Mouse (Mus musculus) CD4-positive, CD25-positive, alpha-beta regulatory T cell, adult 2 months (primary cell): ENCODE data around the gene Gls2.
A peak's percentile ranks its signal among the peaks of the same experiment; 100 is the strongest.
"Not testable (repeated sequence)": the region's sequence is repeated elsewhere in the genome, so short reads cannot be mapped to it uniquely, and the experiment has no call there.

Source experiments
- DNase-seq: peaks from one replicate; pipeline ENCODE4 v3.0.0-alpha.2; 2012; ENCODE audit warnings: low read depth, low spot score

Gene Gls2

DNA sequence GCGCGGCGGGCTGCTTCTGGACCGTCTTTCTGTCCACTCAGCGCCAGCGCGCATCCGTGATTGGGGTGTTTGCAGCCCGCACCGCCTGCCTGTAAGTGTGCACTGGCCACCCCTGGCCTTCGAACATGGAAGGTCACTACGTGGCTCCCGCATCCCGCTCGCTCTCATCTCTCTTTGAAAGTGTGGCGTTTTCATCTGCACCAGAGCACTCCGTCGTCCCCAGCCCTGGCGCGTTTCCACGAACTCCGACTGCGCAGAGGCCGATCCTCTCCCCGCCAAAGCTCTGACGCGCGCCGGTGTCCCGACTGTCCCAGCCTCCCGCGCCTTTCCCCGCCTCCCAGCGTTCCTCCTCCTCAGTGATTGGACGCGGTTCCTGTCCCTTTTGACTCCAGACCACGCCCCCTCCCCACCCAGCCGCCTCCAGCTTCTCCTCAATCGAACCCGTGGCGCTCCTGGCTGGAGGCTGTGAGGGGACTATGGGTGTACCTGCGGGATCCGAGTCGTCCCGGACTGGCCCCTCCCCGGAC lies at the start of gene Gls2:
Gene Gls2, plus strand, starts transcription at position 434 of the 527 bp plus-strand sequence.
- peak; percentile 90 for DNase-seq

DNA sequence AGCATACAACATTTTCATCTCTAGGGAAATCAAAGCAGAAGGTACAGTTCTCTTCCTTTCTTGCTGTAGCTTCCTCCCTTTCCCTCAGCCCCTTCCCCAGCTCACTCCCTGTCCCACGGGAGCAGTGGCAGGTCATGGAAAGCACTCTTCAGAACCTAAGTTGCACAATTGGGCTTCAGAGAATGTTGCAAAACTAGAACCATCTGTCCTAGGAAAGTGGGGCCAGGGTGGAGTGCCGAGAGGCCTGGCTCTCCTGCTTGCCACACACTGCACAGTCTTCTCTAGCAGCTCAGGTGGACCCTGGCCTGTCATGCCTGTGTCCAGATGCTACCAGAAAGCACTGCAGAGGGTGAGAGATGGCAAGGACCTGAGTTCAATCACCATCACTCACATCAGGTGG lies 49.3 kb upstream of the Gls2 start:
- DNase-seq = no peak

DNA sequence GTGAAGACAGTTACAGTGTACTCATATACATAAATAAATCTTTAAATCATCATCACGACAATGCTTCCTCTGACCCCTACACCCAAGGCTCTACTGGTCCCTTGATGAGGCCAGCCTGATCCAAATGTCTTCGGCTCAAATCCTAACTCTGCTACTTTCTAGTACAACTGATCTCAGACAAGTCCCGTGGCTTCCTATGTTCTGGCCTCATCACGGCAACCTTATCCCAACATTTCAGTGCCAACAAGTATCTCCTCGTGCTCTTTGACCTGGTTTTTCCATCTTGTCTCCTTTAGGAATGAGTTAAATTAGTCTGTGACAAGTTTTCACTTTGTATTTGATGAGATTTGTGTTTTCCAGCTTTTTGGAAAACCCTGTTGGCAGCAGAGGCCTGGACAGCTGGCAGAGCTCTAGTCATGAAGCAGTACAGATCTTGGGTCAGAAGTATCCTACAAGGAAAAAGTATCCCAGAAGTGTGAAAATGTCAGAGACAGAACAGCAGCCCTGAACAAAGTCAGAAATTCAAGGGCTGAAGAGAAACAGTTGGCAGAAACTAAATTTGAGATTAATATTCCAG lies 45.4 kb upstream of the Gls2 start:
- DNase-seq = no peak

DNA sequence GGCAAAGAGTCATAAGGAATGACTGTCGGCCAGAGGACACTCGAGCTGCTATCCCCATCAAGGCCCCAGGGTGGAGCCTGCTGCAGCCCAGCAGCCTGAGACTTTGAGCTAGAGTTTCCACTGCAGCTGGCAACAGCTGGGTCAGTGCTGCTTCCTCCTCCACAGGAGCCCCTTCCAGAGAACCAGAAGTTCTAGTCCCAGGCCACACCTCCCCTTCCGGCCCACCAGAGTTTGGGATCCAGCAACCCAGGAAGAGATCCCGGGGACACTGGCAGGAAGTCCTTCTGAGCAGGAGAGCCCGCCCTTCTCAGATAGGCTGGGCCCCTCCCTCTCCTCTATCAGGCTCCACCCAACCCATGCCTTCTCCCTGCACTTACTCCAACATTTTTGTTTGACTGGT lies 44.7 kb upstream of the Gls2 start:
- DNase-seq = peak; percentile 48

DNA sequence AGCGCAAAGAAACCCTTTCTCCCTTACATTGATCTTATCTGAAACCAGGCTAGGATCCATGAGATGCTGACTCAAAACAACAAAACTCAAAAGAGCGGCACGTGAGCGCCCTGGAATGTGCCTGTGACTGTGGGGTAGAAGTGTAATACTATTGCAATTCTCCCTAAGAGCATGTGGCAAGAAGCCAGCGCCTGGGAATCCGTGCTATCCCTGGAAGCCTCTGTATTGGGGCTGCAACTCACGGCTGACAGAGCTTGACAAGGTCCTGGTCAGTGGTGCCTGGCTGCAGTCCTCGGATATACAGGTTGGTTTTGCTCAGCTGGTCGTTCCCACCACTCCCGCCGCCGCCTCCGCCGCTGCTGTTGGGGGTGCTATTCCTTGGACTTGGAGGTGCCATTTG lies 43.3 kb upstream of the Gls2 start:
- DNase-seq = no peak

DNA sequence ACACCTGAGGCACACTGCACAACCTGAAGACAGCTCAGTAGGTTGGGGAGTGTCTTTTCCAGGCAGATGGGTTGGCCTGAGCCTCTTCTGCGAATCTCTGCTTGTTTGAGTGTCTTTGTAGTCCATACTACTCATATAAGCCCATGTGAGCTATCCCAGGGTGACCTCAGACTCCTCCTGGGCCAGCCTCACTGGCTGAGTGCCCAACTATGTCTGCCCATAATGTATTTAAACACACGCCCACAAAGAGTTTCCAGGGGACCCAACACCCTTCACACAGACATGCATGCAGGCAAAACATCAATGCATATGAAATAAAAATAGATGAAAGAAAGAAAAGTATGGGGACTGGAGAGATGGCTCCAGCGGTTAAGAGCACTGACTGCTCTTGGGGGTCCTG lies 40.3 kb upstream of the Gls2 start:
- no peak for DNase-seq

DNA sequence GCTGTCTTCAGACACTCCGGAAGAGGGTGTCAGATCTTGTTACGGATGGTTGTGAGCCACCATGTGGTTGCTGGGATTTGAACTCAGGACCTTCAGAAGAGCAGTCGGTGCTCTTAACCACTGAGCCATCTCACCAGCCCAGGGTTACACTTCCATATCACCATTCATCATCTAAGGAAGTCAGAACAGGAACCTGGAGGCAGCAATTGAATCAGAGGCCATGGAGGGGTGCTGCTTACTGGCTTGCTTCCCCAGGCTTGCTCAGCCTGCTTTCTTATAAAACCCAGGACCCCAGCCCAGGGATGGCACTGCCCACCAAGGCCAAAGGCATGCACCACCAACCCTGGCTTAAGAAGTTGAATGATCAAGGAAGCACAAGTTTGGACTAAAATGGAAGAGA lies 28.5 kb upstream of the Gls2 start:
- not testable (repeated sequence) for DNase-seq

DNA sequence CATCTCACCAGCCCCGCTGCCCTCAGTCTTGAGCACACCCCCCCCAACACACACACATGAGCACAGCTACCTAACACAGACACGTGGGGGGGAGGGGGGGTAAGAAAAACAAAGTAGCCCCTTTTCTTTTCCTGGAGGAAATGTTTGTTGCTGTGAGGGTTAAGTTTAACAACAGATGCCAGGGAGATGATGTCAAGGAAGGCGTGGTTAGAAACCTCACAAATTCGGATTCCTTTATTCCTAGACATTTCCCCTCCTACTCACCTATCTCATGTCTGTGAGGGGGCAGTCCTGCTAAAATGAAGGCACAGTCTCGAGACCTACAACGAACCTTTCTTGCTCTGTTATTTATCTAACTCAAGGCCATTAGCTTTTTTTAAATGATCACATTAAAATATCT lies 27.2 kb upstream of the Gls2 start:
- no peak for DNase-seq

DNA sequence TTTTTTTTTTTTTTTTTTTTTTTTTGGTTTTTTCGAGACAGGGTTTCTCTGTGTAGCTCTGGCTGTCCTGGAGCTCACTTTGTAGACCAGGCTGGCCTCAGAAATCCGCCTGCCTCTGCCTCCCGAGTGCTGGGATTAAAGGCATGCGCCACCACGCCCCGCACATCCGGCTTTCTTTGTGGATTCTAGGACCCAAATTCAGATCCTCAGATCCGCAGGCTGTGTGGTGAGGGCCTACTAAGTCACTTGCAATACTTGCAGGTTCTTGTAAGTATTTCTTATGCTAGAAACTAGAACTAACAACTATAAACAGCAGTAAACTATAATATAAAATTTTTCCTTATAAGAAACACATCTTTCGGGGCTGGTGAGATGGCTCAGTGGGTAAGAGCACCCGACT lies 22.9 kb upstream of the Gls2 start:
- not testable (repeated sequence) for DNase-seq

DNA sequence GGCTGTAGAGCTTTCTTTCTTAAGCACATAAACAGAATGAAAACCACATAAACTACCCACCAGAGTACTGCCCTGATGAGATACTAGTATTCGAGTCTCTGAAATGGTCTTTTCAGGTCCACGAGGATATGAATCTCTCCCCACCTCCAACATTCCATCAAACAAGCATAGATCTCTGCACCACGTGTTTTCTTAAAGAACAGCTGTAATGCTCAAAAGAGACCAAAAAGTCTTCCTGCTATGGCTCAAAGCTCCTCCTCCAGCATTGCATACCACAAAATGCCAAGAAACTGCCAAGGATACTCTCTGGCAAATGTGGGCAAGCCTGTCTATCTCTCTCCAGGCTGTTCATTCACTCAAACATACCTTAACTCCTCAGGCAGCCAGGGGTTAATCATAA lies 19.0 kb upstream of the Gls2 start:
- no peak for DNase-seq

DNA sequence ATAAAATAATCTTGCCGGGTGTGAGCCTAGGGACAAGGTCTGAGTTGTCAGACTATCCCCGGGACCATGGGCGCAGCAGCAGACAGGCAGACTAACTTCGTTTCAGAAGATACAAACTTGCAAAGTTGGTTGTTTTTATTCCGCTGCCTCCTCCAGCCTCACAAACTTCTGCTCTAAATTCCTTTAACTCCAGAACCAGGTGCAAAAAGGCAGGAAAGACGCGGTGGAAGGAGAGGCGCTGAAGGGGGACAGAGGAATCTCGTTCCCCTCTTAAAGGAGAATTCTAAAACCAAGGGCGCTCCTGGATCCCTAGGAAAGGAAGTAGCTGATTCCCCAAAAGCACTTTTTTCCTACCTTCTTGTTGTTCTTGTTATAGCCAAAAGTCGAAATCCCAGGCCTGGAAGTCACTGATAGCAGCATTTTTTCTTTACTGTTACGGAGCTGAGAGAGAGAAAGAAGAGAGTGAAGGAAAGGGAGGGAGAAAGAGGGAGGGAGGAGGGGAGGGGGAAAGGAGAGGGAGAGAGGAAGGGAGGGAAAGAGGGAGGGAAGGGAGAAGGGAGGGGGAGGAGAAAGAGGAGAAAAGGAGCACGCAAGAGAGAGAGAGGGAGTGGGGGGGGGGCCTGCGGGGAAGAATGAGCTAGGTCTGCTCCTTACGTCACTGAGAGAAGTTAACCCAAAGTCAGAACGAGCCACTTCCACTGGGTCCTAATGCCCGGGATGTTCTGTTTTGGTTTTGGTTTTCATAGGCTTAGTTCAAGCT lies 18.1 kb upstream of the Gls2 start:
- peak; percentile 87 for DNase-seq

DNA sequence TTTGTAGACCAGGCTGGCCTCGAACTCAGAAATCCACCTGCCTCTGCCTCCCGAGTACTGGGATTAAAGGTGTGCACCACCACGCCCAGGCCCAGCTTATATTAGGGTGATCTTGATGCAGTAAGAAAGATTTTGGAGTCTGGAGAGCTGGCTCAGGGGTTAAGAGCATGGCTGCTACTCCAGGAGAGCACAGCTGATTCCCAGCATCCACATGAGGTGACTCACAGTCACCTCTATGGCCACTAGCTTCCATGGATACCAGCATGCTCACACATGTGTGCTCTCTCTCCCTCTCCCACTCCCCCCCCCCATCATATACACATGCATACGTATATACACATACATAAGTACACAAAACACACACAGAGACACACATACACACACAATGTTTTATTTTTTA lies 16.9 kb upstream of the Gls2 start:
- DNase-seq = no peak

DNA sequence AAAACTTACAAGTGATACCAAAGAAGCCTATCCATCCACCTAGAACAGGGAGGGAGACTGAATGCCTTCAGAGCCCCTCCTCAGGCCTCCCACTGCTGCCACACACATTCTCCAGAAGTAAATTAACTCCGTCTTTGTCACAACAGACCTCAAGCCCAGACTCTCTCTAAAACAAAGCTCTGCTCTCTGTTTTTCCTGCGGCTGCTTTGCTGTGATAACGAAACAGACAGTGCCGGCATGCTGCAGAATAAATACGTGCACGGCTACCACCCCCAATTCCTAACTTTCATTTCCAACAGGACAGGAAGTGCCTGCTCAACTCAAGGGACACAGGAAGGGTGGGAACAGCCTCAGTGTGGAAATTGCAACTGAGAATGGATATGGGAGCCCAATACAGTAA lies 14.3 kb upstream of the Gls2 start, which contains the start of gene Rbms2:
Gene Rbms2, minus strand, starts transcription at position 309 of the 400 bp plus-strand sequence.
- DNase-seq = no peak

DNA sequence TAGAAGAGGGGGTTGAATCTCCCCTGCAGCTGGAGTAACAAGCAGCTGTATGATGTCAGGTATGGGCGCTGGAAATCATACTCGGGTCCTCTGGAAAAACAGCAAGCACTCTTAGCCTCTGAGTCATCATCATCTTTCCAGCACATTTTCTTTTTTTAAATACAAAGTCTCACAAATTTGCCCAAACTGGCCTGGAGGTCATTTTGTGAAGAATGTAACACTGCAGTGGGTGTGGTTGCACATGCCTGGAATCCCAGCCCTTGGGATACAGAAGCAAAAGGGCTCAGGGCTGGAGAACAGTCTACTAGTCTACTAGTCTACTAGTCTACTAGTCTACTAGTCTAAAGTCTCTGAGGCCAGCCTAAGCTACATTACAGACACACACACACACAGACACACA lies 10.0 kb upstream of the Gls2 start:
- no peak for DNase-seq

DNA sequence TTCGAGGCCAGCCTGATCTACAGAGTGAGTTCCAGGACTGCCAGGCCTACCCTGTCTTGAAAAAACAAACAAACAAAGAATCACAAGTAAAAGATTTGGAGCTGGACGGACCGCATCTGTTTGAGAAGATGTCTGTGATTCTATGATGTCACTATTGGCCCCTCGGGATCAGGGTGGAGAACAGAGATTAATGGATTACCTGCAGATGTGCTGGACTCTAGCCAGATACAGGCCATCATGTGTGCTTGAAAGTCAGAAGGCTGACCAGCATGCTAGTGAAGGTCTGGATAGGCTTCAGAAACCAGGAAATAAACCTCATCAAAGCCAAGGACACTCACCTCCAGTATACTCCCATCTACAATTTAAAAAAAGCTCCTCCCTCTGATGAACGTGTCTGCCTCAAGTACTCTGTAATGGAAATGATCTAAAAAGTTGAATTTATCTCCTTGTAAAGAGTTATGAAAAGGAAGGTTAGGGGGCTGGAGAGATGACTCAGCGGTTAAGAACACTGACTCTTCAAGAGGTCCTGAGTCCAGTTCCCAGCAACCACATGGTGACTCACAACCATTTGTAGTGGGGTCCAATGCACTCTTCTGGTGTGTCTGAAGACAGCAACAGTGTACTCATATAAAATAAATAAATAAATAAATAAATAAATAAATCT lies 8.8 kb upstream of the Gls2 start:
- no peak for DNase-seq

DNA sequence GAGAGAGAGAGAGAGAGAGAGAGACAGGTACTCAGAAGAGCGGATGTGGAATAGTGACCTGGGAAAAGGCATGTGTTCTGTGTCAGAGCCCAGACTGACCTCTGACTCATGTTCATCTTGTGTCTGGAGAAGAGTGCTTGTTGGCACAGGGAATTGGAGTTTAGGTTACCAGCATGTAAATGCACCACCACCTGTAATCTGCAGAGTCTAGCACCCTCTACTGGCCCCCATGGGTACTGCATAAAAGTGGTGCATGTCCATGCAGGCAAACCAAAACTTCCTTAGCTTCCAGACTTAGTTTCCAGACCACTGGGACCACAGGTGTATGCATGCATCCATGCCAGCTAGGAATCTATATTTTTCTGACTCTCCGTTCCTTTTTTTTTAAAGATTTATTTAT lies 8.3 kb upstream of the Gls2 start:
- peak; percentile 90 for DNase-seq

DNA sequence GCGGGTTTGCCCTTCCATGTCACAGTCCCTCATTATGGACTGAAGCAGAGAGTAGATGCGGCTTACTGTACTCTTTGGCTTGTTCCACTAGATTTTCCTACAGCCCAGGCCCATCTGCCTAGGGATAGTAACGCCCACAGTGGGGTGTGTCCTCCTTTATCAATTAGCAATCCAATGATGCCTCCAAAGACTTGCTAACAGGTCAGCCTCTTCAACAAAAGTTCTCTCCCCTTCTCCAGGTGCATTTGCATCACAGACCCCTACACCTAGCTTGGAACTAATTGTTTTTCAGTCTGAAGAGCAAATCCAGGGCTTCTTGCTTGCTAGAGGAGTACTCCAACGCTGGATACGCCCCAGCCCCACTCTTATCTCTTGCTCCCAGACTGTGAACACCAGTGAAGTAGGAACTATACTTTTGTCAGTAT lies 7.1 kb upstream of the Gls2 start:
- DNase-seq = no peak

DNA sequence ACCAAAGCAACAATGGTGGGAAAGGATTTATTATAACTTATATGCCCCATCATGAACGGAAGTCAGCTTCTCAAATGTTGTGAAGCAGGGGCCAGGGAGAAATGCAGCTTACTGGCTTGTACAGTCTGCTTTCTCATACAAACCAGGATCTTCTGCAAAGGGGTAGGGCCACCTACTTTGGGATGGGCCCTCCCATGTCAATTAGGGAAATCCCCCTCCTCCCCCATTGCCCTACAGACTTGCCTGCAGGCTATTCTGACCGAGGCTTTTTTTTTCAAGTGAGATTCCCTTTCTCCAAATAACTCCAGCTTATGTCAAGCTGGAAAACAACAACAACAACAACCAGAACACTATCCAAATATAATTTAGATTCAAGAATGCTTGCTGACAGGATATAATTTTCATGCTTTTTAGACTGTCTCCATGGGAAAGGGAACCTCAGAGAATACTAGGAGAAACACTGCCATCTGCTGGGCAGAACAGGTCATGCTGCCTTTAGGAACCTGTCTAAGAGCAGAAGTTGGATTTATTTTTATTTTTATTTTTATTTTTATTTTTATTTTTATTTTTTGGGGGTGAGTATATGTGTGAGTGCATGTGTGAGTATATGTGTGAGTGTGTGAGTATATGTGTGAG lies 5.9 kb upstream of the Gls2 start:
- DNase-seq = peak; percentile 89

DNA sequence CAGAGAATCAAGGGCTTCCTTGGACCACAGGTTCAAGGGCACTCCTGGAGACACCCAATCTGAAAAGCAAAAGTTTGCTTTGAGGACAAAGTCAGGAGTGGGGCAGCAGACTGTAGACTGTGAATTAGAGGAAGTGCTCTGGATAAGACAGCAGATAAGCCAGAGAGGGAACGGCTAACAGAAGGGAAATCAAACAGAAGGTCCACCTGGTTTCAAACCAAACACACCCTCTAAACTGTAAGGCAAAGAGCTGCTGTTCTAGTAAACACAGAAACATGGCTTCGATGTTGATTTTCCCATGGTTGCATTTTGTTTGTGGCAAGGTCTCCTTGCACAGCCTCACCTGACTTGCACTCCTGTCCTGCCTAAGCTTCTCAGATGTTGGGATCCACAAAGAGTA lies 2.8 kb upstream of the Gls2 start:
- no peak for DNase-seq

DNA sequence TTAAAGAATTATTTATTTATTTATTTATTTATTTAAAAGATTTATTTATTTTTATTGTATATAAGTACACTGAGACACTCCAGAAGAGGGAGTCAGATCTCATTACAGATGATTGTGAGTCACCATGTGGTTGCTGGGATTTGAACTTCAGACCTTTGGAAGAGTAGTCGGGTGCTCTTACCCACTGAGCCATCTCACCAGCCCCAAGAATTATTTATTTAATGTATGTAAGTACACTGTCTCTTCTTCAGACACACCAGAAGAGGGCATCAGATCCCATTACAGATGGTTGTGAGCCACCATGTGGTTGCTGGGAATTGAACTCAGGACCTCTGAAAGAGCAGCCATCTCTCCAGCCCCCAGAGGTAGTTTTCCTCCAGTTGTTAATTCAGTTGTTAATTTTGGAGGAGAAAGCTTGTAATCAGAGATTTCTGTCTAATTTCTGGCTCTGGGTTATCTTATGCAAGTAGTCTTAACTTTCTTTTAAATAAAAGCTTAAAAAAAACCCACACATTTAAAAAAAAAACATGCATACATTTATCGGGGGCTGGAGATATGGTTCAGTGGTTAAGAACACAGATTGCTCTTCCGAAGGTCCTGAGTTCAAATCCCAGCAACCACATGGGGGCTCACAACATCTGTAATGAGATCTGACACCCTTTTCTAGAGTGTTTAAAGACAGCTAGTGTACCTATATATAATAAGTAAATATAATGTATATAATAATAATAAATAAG lies 2.1 kb upstream of the Gls2 start:
- not testable (repeated sequence) for DNase-seq

DNA sequence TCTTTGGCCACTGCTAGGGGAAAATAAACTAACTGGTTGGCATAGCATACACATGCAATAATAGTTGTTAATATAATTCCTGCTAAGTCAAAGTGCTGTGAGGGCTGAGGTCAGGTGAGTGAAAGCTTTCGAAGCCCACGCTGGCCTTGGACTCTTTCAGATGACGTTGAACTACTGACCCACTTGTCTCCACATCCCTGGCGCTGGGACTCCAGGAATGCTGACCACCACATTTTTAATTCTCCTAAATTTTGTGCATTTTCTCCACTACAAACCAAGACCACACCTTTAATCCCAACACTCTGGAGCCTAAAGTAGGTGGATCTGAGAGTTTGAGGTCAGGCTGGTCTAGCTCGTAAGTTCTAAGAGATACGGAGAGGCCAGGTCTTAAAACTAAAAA lies 1.1 kb upstream of the Gls2 start:
- DNase-seq = no peak
